Mouse (Mus musculus) heart, adult 11 months (tissue): ENCODE measurements around the gene Clcf1.

Experiments used
- DNase-seq: peaks from one replicate; pipeline ENCODE4 v3.0.0; 2022

Clcf1 gene

GRCm38 (mm10) chr19:4214071-4214770 is at the start of gene Clcf1, which contains the start of gene AC109138.7:
TSS of gene Clcf1 (plus strand) at chr19:4214238.
TSS of gene AC109138.7 (plus strand) at chr19:4214357.
- DNase-seq: peak; percentile 97

- no peak for DNase-seq
Measured at GRCm38 (mm10) chr19:4164721-4165120, 49.3 kb upstream of the Clcf1 start.

- no peak for DNase-seq
Measured at GRCm38 (mm10) chr19:4166678-4167476, 47.2 kb upstream of the Clcf1 start.

GRCm38 (mm10) chr19:4169378-4169784 is 44.7 kb upstream of the Clcf1 start:
- DNase-seq: peak; percentile 100

- peak; percentile 97 for DNase-seq
Measured at GRCm38 (mm10) chr19:4169810-4170209, 44.2 kb upstream of the Clcf1 start.

- DNase-seq: peak; percentile 94
Measured at GRCm38 (mm10) chr19:4170723-4171392, 43.2 kb upstream of the Clcf1 start.

- DNase-seq: peak; percentile 97
Measured at GRCm38 (mm10) chr19:4171393-4172290, 42.4 kb upstream of the Clcf1 start.

GRCm38 (mm10) chr19:4172925-4173324 is 41.1 kb upstream of the Clcf1 start:
- DNase-seq: no peak

- DNase-seq: peak; percentile 96
Measured at GRCm38 (mm10) chr19:4175368-4175947, 38.6 kb upstream of the Clcf1 start, which contains the start of gene Carns1. TSS of gene Carns1 (minus strand) at chr19:4175479.

- no peak for DNase-seq
Measured at GRCm38 (mm10) chr19:4180411-4180810, 33.6 kb upstream of the Clcf1 start.

- peak; percentile 96 for DNase-seq
Measured at GRCm38 (mm10) chr19:4181892-4182291, 32.1 kb upstream of the Clcf1 start.

GRCm38 (mm10) chr19:4183689-4184088 is 30.3 kb upstream of the Clcf1 start:
- DNase-seq: no peak

GRCm38 (mm10) chr19:4184976-4185975 is 28.8 kb upstream of the Clcf1 start:
- DNase-seq: peak; percentile 93

GRCm38 (mm10) chr19:4187303-4187702 is 26.7 kb upstream of the Clcf1 start:
- no peak for DNase-seq

- DNase-seq: peak; percentile 93
Measured at GRCm38 (mm10) chr19:4189051-4189620, 24.9 kb upstream of the Clcf1 start.

GRCm38 (mm10) chr19:4190831-4191334 is 23.2 kb upstream of the Clcf1 start, which contains the start of gene Tbc1d10c:
TSS of gene Tbc1d10c (minus strand) at chr19:4191284.
- DNase-seq: peak; percentile 97

GRCm38 (mm10) chr19:4191528-4192250 is 22.3 kb upstream of the Clcf1 start, which contains the start of gene Ppp1ca:
TSS of gene Ppp1ca (plus strand) at chr19:4192065.
- DNase-seq: peak; percentile 99

GRCm38 (mm10) chr19:4192251-4192985 is 21.6 kb upstream of the Clcf1 start:
- peak; percentile 95 for DNase-seq
